Mouse (Mus musculus): Measurements from ENCODE around the gene Gm28048. TPM values are rescaled to one million over a fixed set of nuclear protein-coding genes. Genes with fewer than 3 reads are reported as not detected.
A peak's percentile ranks its signal among the peaks of the same experiment; 100 is the strongest.

The Gm28048 gene
- polyA plus RNA-seq, 1 experiment = 2.0 TPM

DNA sequence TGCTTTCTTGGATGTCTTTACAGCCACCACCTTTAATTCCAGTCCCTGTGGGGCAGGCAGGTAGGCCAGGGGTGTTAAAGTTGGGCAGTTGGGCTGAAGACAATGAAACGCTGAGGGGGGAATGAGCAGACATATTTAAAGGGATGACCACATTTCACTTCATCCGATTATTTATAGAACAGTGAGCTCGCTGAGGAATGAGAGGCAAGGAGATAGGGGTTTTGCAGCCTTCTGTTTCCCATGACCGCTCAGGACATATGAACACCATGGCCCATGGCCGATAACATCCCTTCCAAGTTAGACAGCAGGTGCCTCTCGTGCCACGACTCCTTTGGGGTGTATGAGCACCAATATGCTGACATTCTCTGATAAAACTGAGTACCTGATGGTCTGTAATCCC is 70.1 kb downstream of the Gm28048 start:
- no peak for TF ChIP-seq POLR2A (IDR thresholded peaks at IDR 0.05; ENCODE audit: borderline replicate concordance, extremely low read depth, insufficient read depth, insufficient read length, poor library complexity, severe bottlenecking)
- TF ChIP-seq CTCF (IDR thresholded peaks at IDR 0.05; ENCODE audit: borderline replicate concordance, extremely low read depth, insufficient read depth, insufficient read length) = no peak
- no peak for DNase-seq (ENCODE audit: low read depth)

- no peak for TF ChIP-seq POLR2A (IDR thresholded peaks at IDR 0.05; ENCODE audit: borderline replicate concordance, extremely low read depth, insufficient read depth, insufficient read length, poor library complexity, severe bottlenecking)
- no peak for TF ChIP-seq CTCF (IDR thresholded peaks at IDR 0.05; ENCODE audit: borderline replicate concordance, extremely low read depth, insufficient read depth, insufficient read length)
Measured at GRCm38 (mm10) chr11:22906453-22906865, 75.4 kb downstream of the Gm28048 start.

DNA sequence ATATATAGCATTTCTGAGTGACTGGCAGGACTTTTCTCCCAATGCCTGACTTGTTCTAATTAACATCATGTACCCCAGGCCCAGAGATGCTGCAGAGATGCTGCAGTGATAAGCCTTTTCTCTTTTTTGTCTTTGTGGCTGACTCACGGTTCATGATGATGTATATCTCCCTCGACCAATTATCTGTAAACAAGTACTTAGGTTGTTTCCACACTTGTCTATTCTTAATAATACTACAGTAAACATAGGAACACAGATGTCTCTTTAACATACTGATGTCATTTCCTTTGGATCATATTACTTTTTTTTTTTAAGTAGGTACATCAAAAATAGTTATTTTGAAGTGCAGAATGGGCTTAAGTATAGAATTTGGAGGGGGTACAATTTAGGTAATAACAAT is 79.0 kb downstream of the Gm28048 start:
- no peak for TF ChIP-seq CTCF (IDR thresholded peaks at IDR 0.05; ENCODE audit: borderline replicate concordance, extremely low read depth, insufficient read depth, insufficient read length)
- no peak for TF ChIP-seq POLR2A (IDR thresholded peaks at IDR 0.05; ENCODE audit: borderline replicate concordance, extremely low read depth, insufficient read depth, insufficient read length, poor library complexity, severe bottlenecking)
- DNase-seq (ENCODE audit: low read depth) = no peak

More at GRCm38 (mm10) chr11:22906453-22906865, 75.4 kb downstream of the Gm28048 start:
- no peak for DNase-seq (ENCODE audit: low read depth)

DNA sequence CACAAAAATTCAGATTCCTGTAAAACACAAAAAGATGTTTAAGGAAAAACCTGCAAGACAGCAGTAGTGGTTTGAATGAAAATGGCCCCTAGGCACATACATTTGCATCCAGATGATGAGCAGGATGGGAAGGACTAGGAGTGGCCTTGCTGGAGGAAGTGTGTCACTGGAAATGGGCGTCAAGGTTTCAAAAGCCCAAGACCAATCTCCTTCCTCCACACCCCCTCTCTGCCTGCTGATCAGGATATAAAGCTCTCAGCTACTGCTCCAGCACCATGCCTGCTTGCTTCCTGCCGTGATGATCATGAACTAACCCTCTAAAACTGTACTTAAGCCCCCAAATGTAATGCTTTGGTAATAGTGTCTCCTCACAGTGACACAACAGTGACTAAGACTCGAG is 81.8 kb downstream of the Gm28048 start:
- TF ChIP-seq POLR2A (IDR thresholded peaks at IDR 0.05; ENCODE audit: borderline replicate concordance, extremely low read depth, insufficient read depth, insufficient read length, poor library complexity, severe bottlenecking) = no peak
- TF ChIP-seq CTCF (IDR thresholded peaks at IDR 0.05; ENCODE audit: borderline replicate concordance, extremely low read depth, insufficient read depth, insufficient read length) = no peak
- no peak for DNase-seq (ENCODE audit: low read depth)

DNA sequence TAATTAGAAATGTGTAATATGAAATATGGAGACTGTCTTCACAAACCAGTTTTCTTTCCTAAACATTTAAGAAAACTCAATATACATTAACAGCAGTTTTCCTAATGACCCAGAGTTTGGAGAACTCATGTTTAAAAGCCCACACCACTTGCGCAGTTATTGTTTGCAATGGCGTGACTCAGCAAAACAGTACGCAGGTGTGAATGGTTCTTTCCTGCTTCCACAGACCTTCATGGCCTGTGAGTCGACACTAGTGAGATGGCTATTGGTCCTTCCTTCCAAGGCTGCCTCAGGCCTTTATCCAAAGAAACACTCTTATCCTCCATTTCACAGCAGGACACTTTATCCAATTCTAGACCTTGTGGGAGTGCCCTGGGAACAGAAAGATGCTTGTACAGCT is 84.2 kb downstream of the Gm28048 start:
- no peak for DNase-seq (ENCODE audit: low read depth)
- TF ChIP-seq POLR2A (IDR thresholded peaks at IDR 0.05; ENCODE audit: borderline replicate concordance, extremely low read depth, insufficient read depth, insufficient read length, poor library complexity, severe bottlenecking) (no peak), CTCF (IDR thresholded peaks at IDR 0.05; ENCODE audit: borderline replicate concordance, extremely low read depth, insufficient read depth, insufficient read length) (no peak)

GRCm38 (mm10) chr11:22897127-22897526 is 84.8 kb downstream of the Gm28048 start:
- DNase-seq (ENCODE audit: low read depth) = no peak
- TF ChIP-seq CTCF (IDR thresholded peaks at IDR 0.05; ENCODE audit: borderline replicate concordance, extremely low read depth, insufficient read depth, insufficient read length) = no peak

DNA sequence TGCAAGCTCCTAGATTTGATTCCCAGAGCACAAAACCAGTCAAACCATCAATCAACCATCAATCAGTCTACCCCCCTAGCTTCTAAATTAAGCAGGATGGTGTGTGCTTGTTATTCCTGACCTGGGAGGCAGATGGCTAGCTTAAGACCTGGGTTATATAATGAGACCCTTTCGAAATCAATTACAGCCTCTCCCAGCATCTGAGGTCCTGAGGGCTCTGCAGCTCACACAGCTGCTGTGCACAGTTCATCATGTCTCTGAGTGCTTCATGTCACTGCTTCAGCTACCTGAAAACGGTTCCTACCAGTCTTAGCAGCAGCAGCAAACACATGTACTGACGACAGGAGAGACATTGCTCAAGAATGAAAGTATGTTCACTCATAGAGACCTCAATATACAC is 88.8 kb downstream of the Gm28048 start:
- DNase-seq (ENCODE audit: low read depth) = peak; percentile 34
- TF ChIP-seq POLR2A (IDR thresholded peaks at IDR 0.05; ENCODE audit: borderline replicate concordance, extremely low read depth, insufficient read depth, insufficient read length, poor library complexity, severe bottlenecking) (no peak), CTCF (IDR thresholded peaks at IDR 0.05; ENCODE audit: borderline replicate concordance, extremely low read depth, insufficient read depth, insufficient read length) (no peak)

DNA sequence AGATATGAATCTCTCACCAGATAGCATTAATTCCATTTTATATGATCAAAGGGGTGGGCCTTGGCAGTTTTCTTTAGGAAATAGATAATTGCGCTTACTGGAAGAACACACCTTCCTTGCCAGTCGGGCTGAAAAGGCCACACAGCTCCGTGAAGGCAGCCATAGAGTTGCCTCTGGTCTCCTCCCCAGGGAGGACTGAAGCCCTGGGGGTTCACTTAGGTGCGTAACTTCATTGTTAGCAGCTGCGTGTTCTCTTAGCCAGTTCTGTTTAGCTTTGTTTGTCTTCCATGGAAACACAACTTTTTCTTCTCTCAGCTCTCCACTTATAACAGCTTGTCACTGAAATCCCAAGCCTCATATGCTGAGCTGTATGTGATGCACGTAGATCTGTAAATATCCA is 89.4 kb downstream of the Gm28048 start:
- TF ChIP-seq POLR2A (IDR thresholded peaks at IDR 0.05; ENCODE audit: borderline replicate concordance, extremely low read depth, insufficient read depth, insufficient read length, poor library complexity, severe bottlenecking) = no peak
- no peak for DNase-seq (ENCODE audit: low read depth)

DNA sequence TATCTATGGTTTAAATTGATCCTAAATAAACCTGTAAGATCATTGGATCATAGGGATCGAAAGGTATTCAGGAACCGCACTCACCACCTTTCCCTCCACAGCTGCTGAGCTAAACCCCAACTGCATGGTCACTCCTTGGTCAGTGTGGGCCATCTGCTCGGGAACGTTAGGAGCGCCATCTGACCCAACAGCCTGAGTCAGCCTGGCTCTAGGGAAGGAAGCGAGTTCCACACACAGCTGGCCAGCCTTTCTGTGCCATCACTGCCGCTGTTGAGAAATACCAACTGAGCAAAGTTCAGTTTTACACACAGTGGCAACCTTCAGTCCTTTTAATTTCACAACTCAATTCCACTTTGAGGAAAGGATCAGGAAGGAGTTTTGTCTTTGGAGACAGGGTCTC is 90.0 kb downstream of the Gm28048 start:
- no peak for TF ChIP-seq CTCF (IDR thresholded peaks at IDR 0.05; ENCODE audit: borderline replicate concordance, extremely low read depth, insufficient read depth, insufficient read length)
- TF ChIP-seq POLR2A (IDR thresholded peaks at IDR 0.05; ENCODE audit: borderline replicate concordance, extremely low read depth, insufficient read depth, insufficient read length, poor library complexity, severe bottlenecking) = no peak
- DNase-seq (ENCODE audit: low read depth) = no peak

DNA sequence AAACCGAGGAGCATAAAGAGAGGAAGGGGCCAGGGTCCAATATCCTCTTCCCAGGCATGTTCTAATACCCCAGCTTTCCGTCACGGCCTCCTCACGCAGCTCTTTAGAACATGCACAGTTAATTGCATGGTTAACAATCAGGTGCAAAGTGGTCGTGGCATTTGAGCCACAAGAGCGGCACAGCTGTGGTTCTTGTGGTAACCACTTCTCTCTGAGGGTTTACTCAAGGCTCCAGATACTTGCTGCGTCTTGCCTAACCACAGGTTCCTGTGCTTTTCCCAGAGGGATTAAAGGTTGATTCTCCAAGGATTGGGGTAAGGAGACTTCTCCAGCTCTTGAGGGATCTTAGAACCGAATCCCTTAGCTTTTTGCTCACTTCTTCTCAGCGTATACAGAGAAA is 90.6 kb downstream of the Gm28048 start:
- TF ChIP-seq POLR2A (IDR thresholded peaks at IDR 0.05; ENCODE audit: borderline replicate concordance, extremely low read depth, insufficient read depth, insufficient read length, poor library complexity, severe bottlenecking) (no peak), CTCF (IDR thresholded peaks at IDR 0.05; ENCODE audit: borderline replicate concordance, extremely low read depth, insufficient read depth, insufficient read length) (no peak)
- no peak for DNase-seq (ENCODE audit: low read depth)

- DNase-seq (ENCODE audit: low read depth) = no peak
- TF ChIP-seq CTCF (IDR thresholded peaks at IDR 0.05; ENCODE audit: borderline replicate concordance, extremely low read depth, insufficient read depth, insufficient read length) (no peak), POLR2A (IDR thresholded peaks at IDR 0.05; ENCODE audit: borderline replicate concordance, extremely low read depth, insufficient read depth, insufficient read length, poor library complexity, severe bottlenecking) (no peak)
Measured at GRCm38 (mm10) chr11:22889224-22889623, 92.7 kb downstream of the Gm28048 start.

- DNase-seq (ENCODE audit: low read depth) = no peak
- TF ChIP-seq POLR2A (IDR thresholded peaks at IDR 0.05; ENCODE audit: borderline replicate concordance, extremely low read depth, insufficient read depth, insufficient read length, poor library complexity, severe bottlenecking) = no peak
- TF ChIP-seq CTCF (IDR thresholded peaks at IDR 0.05; ENCODE audit: borderline replicate concordance, extremely low read depth, insufficient read depth, insufficient read length) = no peak
Measured at GRCm38 (mm10) chr11:22886991-22887390, 94.9 kb downstream of the Gm28048 start.

GRCm38 (mm10) chr11:22885350-22885749 is 96.5 kb downstream of the Gm28048 start:
- TF ChIP-seq CTCF (IDR thresholded peaks at IDR 0.05; ENCODE audit: borderline replicate concordance, extremely low read depth, insufficient read depth, insufficient read length) = no peak
- TF ChIP-seq POLR2A (IDR thresholded peaks at IDR 0.05; ENCODE audit: borderline replicate concordance, extremely low read depth, insufficient read depth, insufficient read length, poor library complexity, severe bottlenecking) = no peak
- no peak for DNase-seq (ENCODE audit: low read depth)
